Mouse (Mus musculus): ENCODE measurements at regions not wholly inside any gene's neighbourhood (a gene's known extent, or its start where the extent isn't known, plus 50 kb on each side); places are given as distances from the start of the nearest gene placed in this dataset.

GRCm38 (mm10) chr7:125354956-125355355 is 89.5 kb upstream of the Kdm8 start:
- TF ChIP-seq POLR2A (IDR thresholded peaks at IDR 0.05; ENCODE audit: borderline replicate concordance, extremely low read depth, low read depth, low read length) (no peak), CTCF (IDR thresholded peaks at IDR 0.05; ENCODE audit: insufficient read depth, low read length) (no peak)
